Mouse (Mus musculus): Measurements from ENCODE around the gene Spag17. TPM values are rescaled to one million over a fixed set of nuclear protein-coding genes. Genes with fewer than 3 reads are reported as not detected.

Gene Spag17
- polyA plus RNA-seq, 1 experiment from 2014 or later, result 0.24 TPM

GRCm38 (mm10) chr3:100036846-100037245 is 151.6 kb downstream of the Spag17 start:
- Histone ChIP-seq H3K4me3 (no peak overlapping the region), H3K9me3 (replicated peaks) (no peaks in the 10 kb centered on the region), H3K27me3 (replicated peaks) (no peaks in the 10 kb centered on the region), H3K4me1 (replicated peaks) (no peaks in the 10 kb centered on the region), H3K9ac (no peak overlapping the region), H3K27ac (ENCODE audit: poor library complexity, severe bottlenecking) (no peak overlapping the region), H3K4me2 (no peak overlapping the region), H3K36me3 (no peaks in the 10 kb centered on the region)
- no peak for ATAC-seq (ENCODE audit: insufficient number of reproducible peaks, low FRiP score)
- 75% methylated on average over 5 of the region's 5 CpGs for WGBS

- no peaks in the 10 kb centered on the region for H3K27me3 ChIP-seq (replicated peaks)
- WGBS, result 81% methylated on average over 1 of the region's 1 CpGs
- no peak overlapping the region for H3K9ac ChIP-seq
- H3K4me3 ChIP-seq, result no peak overlapping the region
- H3K9me3 ChIP-seq (replicated peaks), result no peaks in the 10 kb centered on the region
- H3K27ac ChIP-seq (ENCODE audit: poor library complexity, severe bottlenecking), result no peak overlapping the region
- H3K36me3 ChIP-seq, result no peaks in the 10 kb centered on the region
- no peak overlapping the region for H3K4me2 ChIP-seq
- H3K4me1 ChIP-seq (replicated peaks), result peaks cover 5% of the 10 kb centered on the region; the same call in 1 of the 2 replicates
- no peak for ATAC-seq (ENCODE audit: insufficient number of reproducible peaks, low FRiP score)
Measured at GRCm38 (mm10) chr3:100074406-100074805, 189.2 kb downstream of the Spag17 start.

GRCm38 (mm10) chr3:100102386-100103092 is 217.3 kb downstream of the Spag17 start:
- Histone ChIP-seq H3K27ac (ENCODE audit: poor library complexity, severe bottlenecking) (no peak overlapping the region), H3K4me3 (no peak overlapping the region), H3K36me3 (no peaks in the 10 kb centered on the region), H3K4me1 (replicated peaks) (no peaks in the 10 kb centered on the region), H3K27me3 (replicated peaks) (no peaks in the 10 kb centered on the region), H3K4me2 (no peak overlapping the region), H3K9ac (no peak overlapping the region), H3K9me3 (replicated peaks) (no peaks in the 10 kb centered on the region)
- 85% methylated on average over 3 of the region's 3 CpGs for whole genome bisulfite sequencing
- ATAC-seq (ENCODE audit: insufficient number of reproducible peaks, low FRiP score), result no peak

GRCm38 (mm10) chr3:100106736-100107135 is 221.5 kb downstream of the Spag17 start:
- Histone ChIP-seq H3K4me3 (no peak overlapping the region), H3K4me2 (no peak overlapping the region), H3K36me3 (no peaks in the 10 kb centered on the region), H3K9ac (no peak overlapping the region), H3K9me3 (replicated peaks) (no peaks in the 10 kb centered on the region), H3K4me1 (replicated peaks) (no peaks in the 10 kb centered on the region), H3K27me3 (replicated peaks) (no peaks in the 10 kb centered on the region), H3K27ac (ENCODE audit: poor library complexity, severe bottlenecking) (no peak overlapping the region)
- ATAC-seq (ENCODE audit: insufficient number of reproducible peaks, low FRiP score), result no peak
- 86% methylated on average over 2 of the region's 2 CpGs for WGBS

GRCm38 (mm10) chr3:100118681-100119080 is 233.5 kb downstream of the Spag17 start:
- no peak overlapping the region for H3K27ac ChIP-seq (ENCODE audit: poor library complexity, severe bottlenecking)
- no peak overlapping the region for H3K4me3 ChIP-seq
- no peak for ATAC-seq (ENCODE audit: insufficient number of reproducible peaks, low FRiP score)
- no peak overlapping the region for H3K4me2 ChIP-seq
- no peaks in the 10 kb centered on the region for H3K36me3 ChIP-seq
- no peaks in the 10 kb centered on the region for H3K9me3 ChIP-seq (replicated peaks)
- H3K27me3 ChIP-seq (replicated peaks), result no peaks in the 10 kb centered on the region
- no peaks in the 10 kb centered on the region for H3K4me1 ChIP-seq (replicated peaks)
- WGBS, result 53% methylated on average over 2 of the region's 2 CpGs
- H3K9ac ChIP-seq, result no peak overlapping the region

GRCm38 (mm10) chr3:100121961-100122360 is 236.8 kb downstream of the Spag17 start:
- Histone ChIP-seq H3K9ac (no peak overlapping the region), H3K4me2 (no peak overlapping the region), H3K4me1 (replicated peaks) (no peaks in the 10 kb centered on the region), H3K27ac (ENCODE audit: poor library complexity, severe bottlenecking) (no peak overlapping the region), H3K4me3 (no peak overlapping the region), H3K27me3 (replicated peaks) (no peaks in the 10 kb centered on the region), H3K36me3 (no peaks in the 10 kb centered on the region), H3K9me3 (replicated peaks) (no peaks in the 10 kb centered on the region)
- 70% methylated on average over 2 of the region's 2 CpGs for WGBS
- ATAC-seq (ENCODE audit: insufficient number of reproducible peaks, low FRiP score), result no peak

- Histone ChIP-seq H3K4me1 (replicated peaks) (no peaks in the 10 kb centered on the region), H3K9ac (no peak overlapping the region), H3K36me3 (no peaks in the 10 kb centered on the region), H3K27me3 (replicated peaks) (no peaks in the 10 kb centered on the region), H3K9me3 (replicated peaks) (no peaks in the 10 kb centered on the region), H3K27ac (ENCODE audit: poor library complexity, severe bottlenecking) (no peak overlapping the region), H3K4me2 (no peak overlapping the region), H3K4me3 (no peak overlapping the region)
- 58% methylated on average over 1 of the region's 1 CpGs for WGBS
- ATAC-seq (ENCODE audit: insufficient number of reproducible peaks, low FRiP score), result no peak
Measured at GRCm38 (mm10) chr3:100122445-100122844, 237.2 kb downstream of the Spag17 start.

- Histone ChIP-seq H3K27ac (ENCODE audit: poor library complexity, severe bottlenecking) (no peak overlapping the region), H3K27me3 (replicated peaks) (no peaks in the 10 kb centered on the region), H3K9ac (peak overlapping the region; percentile 87; the same call in 1 of the 2 replicates), H3K4me3 (peak overlapping the region; percentile 80), H3K4me1 (replicated peaks) (peaks cover 15% of the 10 kb centered on the region), H3K9me3 (replicated peaks) (no peaks in the 10 kb centered on the region), H3K36me3 (peaks cover 41% of the 10 kb centered on the region), H3K4me2 (peak overlapping the region; percentile 93)
- 85% methylated on average over 15 of the region's 15 CpGs for WGBS
- ATAC-seq (ENCODE audit: insufficient number of reproducible peaks, low FRiP score), result no peak
Measured at GRCm38 (mm10) chr3:100160682-100161445, 275.7 kb downstream of the Spag17 start.

GRCm38 (mm10) chr3:100161665-100162314 is 276.6 kb downstream of the Spag17 start:
- peak overlapping the region; percentile 80 for H3K4me3 ChIP-seq
- peaks cover 15% of the 10 kb centered on the region for H3K4me1 ChIP-seq (replicated peaks)
- WGBS, result 1% methylated on average over 35 of the region's 35 CpGs
- H3K27me3 ChIP-seq (replicated peaks), result no peaks in the 10 kb centered on the region
- ATAC-seq (ENCODE audit: insufficient number of reproducible peaks, low FRiP score), result no peak
- peak overlapping the region; percentile 89 for H3K27ac ChIP-seq (ENCODE audit: poor library complexity, severe bottlenecking)
- H3K9me3 ChIP-seq (replicated peaks), result no peaks in the 10 kb centered on the region
- H3K36me3 ChIP-seq, result peaks cover 34% of the 10 kb centered on the region
- H3K9ac ChIP-seq, result peak overlapping the region; percentile 87
- H3K4me2 ChIP-seq, result peak overlapping the region; percentile 93

GRCm38 (mm10) chr3:100162315-100163105 is 277.3 kb downstream of the Spag17 start, which contains the start of the genes Gdap2 and Wdr3:
TSS of gene Gdap2 (plus strand) at chr3:100162381.
TSS of gene Wdr3 (minus strand) at chr3:100162407.
- H3K27me3 ChIP-seq (replicated peaks), result no peaks in the 10 kb centered on the region
- under 1% methylated on average over 55 of the region's 55 CpGs for WGBS
- peak within 1 kb of the TSS; percentile 93 for H3K4me2 ChIP-seq
- H3K4me3 ChIP-seq, result peak within 1 kb of the TSS; percentile 80
- no peaks in the 10 kb centered on the region for H3K9me3 ChIP-seq (replicated peaks)
- peaks cover 29% of the 10 kb centered on the region for H3K36me3 ChIP-seq
- ATAC-seq (ENCODE audit: insufficient number of reproducible peaks, low FRiP score), result peak; percentile 96
- peaks cover 15% of the 10 kb centered on the region for H3K4me1 ChIP-seq (replicated peaks)
- H3K9ac ChIP-seq, result peak within 1 kb of the TSS; percentile 87
- peak within 1 kb of the TSS; percentile 89 for H3K27ac ChIP-seq (ENCODE audit: poor library complexity, severe bottlenecking)
